21 mouse cellular contexts compared by ENCODE assay signal in the genomic region with DNA sequence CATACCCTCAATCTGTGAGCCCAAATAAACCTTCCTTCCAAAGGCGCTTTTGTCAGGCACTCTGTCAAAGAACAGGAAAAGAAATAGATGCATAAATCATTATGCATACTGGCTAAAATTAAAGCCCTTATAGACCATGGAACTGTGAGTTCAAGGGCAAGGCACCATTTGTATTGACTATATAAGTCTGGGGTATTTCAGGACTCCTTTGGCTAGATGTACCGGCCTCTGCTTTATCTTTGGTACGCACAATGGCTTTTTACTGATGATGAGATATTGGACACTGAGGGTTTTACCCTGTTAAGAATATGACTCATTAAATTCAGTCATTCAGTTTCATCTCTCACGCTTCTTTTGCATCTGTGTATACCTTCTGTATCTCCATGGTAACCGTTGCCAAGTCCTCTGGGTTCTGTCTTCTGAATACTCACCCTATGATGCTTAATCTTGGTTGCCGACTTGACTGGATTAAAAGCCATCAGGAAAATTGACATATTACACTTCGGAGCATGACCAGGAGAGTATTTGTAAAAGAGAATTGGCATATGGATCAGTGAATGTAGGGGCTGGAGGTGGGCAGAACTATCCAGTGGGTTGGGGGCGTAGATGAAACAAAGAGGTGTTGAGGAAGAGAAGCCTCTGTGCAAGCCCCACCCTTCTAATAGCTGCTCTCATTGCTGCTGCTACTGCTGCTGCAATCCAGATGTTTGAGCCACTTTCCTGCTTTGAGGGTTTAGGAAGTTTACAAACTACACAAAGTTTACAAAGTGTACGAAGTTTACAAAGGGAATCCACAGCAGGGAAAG. TPM values are rescaled to one million over a fixed set of nuclear protein-coding genes. Genes with fewer than 3 reads are reported as not detected.
DNase-seq lines count a peak whose midpoint lies in the region; ATAC-seq and TF ChIP-seq lines count a peak whose summit lies in the region.
"Had no signal": no experiment of that assay in that cellular context is flagged by ENCODE, and none has a peak within 500 bp of the region (broad histone marks: within the 10 kb centered on the region; RNA-seq: fewer than 3 reads in every experiment).

No protein-coding gene starts in this region.

- H3K9ac ChIP-seq in hindbrain, embryonic 13.5 days: no peak overlapping the region
- no peak overlapping the region for H3K9ac ChIP-seq in hindbrain, embryonic 11.5 days (ENCODE audit: low read depth, low read length)

- TF ChIP-seq POLR2A in testis, adult 2 months (IDR thresholded peaks at IDR 0.05; ENCODE audit: control insufficient read depth, low read depth, low read length): no peak

- no peak overlapping the region for H3K4me3 ChIP-seq in hindbrain, embryonic 13.5 days
- H3K4me3 ChIP-seq in hindbrain, embryonic 11.5 days (ENCODE audit: low read depth, low read length): no peak overlapping the region
- H3K4me3 ChIP-seq in testis, adult 2 months (ENCODE audit: control insufficient read depth, low read depth, low read length): peak overlapping the region; percentile 59
- no peak overlapping the region for H3K4me3 ChIP-seq in limb, embryonic 10.5 days
- H3K4me3 ChIP-seq: erythroblast, embryonic 14.5 days; gastrocnemius, adult 2 months had no signal

- H3K9me3 ChIP-seq in hindbrain, embryonic 13.5 days: no peaks in the 10 kb centered on the region
- no peaks in the 10 kb centered on the region for H3K9me3 ChIP-seq in hindbrain, embryonic 11.5 days (ENCODE audit: control insufficient read depth, low read length)
- no peaks in the 10 kb centered on the region for H3K9me3 ChIP-seq in limb, embryonic 10.5 days (replicated peaks)

- no peaks in the 10 kb centered on the region for H3K27me3 ChIP-seq in hindbrain, embryonic 13.5 days
- H3K27me3 ChIP-seq in hindbrain, embryonic 11.5 days (ENCODE audit: control insufficient read depth, insufficient read depth, low read length): no peaks in the 10 kb centered on the region
- H3K27me3 ChIP-seq in testis, adult 2 months (ENCODE audit: control insufficient read depth, insufficient read depth, low read length): no peaks in the 10 kb centered on the region
- no peaks in the 10 kb centered on the region for H3K27me3 ChIP-seq in limb, embryonic 10.5 days (ENCODE audit: low read depth, poor library complexity, severe bottlenecking)

- WGBS in hindbrain, embryonic 13.5 days: 58% methylated on average over 9 of the region's 9 CpGs
- 76% methylated on average over 9 of the region's 9 CpGs for WGBS in hindbrain, embryonic 11.5 days
- WGBS in limb, embryonic 10.5 days: 82% methylated on average over 9 of the region's 9 CpGs

- 0 out of 2 replicates have a peak, but pooled peaks have one; percentile 57 for ATAC-seq in hindbrain, embryonic 13.5 days (ENCODE audit: low FRiP score)
- no peak for ATAC-seq in hindbrain, embryonic 11.5 days (ENCODE audit: low FRiP score)
- ATAC-seq: CD4-positive, CD25-positive, alpha-beta regulatory T cell, adult 4 months had no signal

- H3K36me3 ChIP-seq in hindbrain, embryonic 13.5 days: no peaks in the 10 kb centered on the region
- H3K36me3 ChIP-seq in hindbrain, embryonic 11.5 days (ENCODE audit: control insufficient read depth, insufficient read depth, low read length): no peaks in the 10 kb centered on the region
- no peaks in the 10 kb centered on the region for H3K36me3 ChIP-seq in testis, adult 2 months (ENCODE audit: control insufficient read depth, insufficient read depth, low read length)
- H3K36me3 ChIP-seq in limb, embryonic 10.5 days: no peaks in the 10 kb centered on the region

- H3K27ac ChIP-seq in hindbrain, embryonic 13.5 days: no peak overlapping the region
- H3K27ac ChIP-seq in hindbrain, embryonic 11.5 days (ENCODE audit: low read depth, low read length): no peak overlapping the region
- H3K27ac ChIP-seq in testis, adult 2 months (ENCODE audit: control insufficient read depth, insufficient read depth, low read depth, low read length): no peak overlapping the region
- H3K27ac ChIP-seq in limb, embryonic 10.5 days: no peak overlapping the region
- H3K27ac ChIP-seq: gastrocnemius, adult 2 months had no signal

- DNase-seq in hindbrain, embryonic 11.5 days (ENCODE audit: low spot score): no peak
- DNase-seq in testis, postnatal 10 days (ENCODE audit: low spot score): no peak
- peak; percentile 10 for DNase-seq in limb, embryonic 10.5 days (ENCODE audit: low spot score)
- DNase-seq in ovary, postnatal 36 days (ENCODE audit: low spot score): no peak
- no peak for DNase-seq in embryo, embryonic 11 days
- no peak for DNase-seq in thymus, postnatal 0 days (ENCODE audit: low spot score)
- DNase-seq: adrenal gland, adult 2 months; cerebellum, adult 9-11 months; gastrocnemius, adult 2 months; heart, postnatal 14 days; kidney, adult 11 months; kidney, postnatal 25 days; layer of hippocampus, postnatal 36 days; lung, postnatal 14 days; right cerebral cortex, postnatal 25 days had no signal

- H3K4me2 ChIP-seq in hindbrain, embryonic 13.5 days: no peak overlapping the region
- no peak overlapping the region for H3K4me2 ChIP-seq in hindbrain, embryonic 11.5 days (replicated peaks; ENCODE audit: low read depth, low read length)

- no peak for TF ChIP-seq CTCF in testis, adult 2 months (IDR thresholded peaks at IDR 0.05; ENCODE audit: control insufficient read depth, insufficient read depth, insufficient replicate concordance, low read depth, low read length)

- no peaks in the 10 kb centered on the region; the same call in 1 of the 2 replicates for H3K4me1 ChIP-seq in hindbrain, embryonic 13.5 days (replicated peaks)
- no peaks in the 10 kb centered on the region for H3K4me1 ChIP-seq in hindbrain, embryonic 11.5 days (replicated peaks; ENCODE audit: control insufficient read depth, insufficient read depth, low read length)
- H3K4me1 ChIP-seq in testis, adult 2 months (ENCODE audit: control insufficient read depth, insufficient read depth, low read length): no peaks in the 10 kb centered on the region
- H3K4me1 ChIP-seq in limb, embryonic 10.5 days: no peaks in the 10 kb centered on the region

RNA-seq across cellular contexts. Expression of a gene that starts 22.7 kb away (rescaled TPM):
- not detected in 2 replicates for polyA plus RNA-seq in hindbrain, embryonic 13.5 days (2015; fragmentation: Nextera tagmentation; extraction: Ambion mirVana)
- polyA plus RNA-seq in hindbrain, embryonic 11.5 days (2014; fragmentation: Nextera tagmentation; extraction: Ambion mirVana): not detected in 2 replicates
- polyA plus RNA-seq in testis, adult 2 months (2012; rRNA removed): 0.17 and 0.32 TPM in 2 replicates
- not detected in 2 replicates for polyA plus RNA-seq in limb, embryonic 10.5 days (2016; fragmentation: Nextera tagmentation; extraction: Ambion mirVana)
- 1.2 and 1.3 TPM in 2 replicates for polyA plus RNA-seq in thymus, postnatal 0 days (2015; fragmentation: Nextera tagmentation; extraction: Ambion mirVana)
- polyA plus RNA-seq: adrenal gland, adult 2 months; CD4-positive, CD25-positive, alpha-beta regulatory T cell, adult 4 months; erythroblast, embryonic 14.5 days; limb, embryonic 11.5 days; liver, embryonic 16.5 days had no signal
